Mouse (Mus musculus): ENCODE results near the gene 4930550C14Rik. TPM values are rescaled to one million over a fixed set of nuclear protein-coding genes. Genes with fewer than 3 reads are reported as not detected.

4930550C14Rik gene
- polyA plus RNA-seq (2017; shearing (Covaris generic)) = not detected

DNA sequence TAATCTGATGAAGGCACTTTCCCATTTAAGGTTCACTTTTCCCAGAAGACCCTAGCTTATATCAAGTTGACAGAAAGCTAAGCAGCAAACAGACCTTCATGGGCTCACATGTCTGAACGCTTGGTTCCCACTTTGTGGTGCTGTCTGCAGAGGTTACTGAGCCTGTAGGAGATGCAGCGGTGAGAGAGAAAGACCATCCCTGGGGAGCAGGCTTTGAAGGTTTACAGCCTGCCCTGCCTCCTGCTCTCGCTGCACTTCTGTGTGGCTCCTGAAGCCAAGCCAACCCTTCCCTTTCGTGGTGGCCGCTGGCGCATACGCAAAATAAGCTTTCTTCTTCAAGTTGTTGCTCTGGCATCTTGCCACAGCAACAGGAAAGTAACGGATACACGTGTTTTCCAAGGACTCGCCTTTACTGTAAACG is at the start of gene 4930550C14Rik:
Gene 4930550C14Rik, plus strand, starts transcription at position 35 of the 421 bp plus-strand sequence.

DNA sequence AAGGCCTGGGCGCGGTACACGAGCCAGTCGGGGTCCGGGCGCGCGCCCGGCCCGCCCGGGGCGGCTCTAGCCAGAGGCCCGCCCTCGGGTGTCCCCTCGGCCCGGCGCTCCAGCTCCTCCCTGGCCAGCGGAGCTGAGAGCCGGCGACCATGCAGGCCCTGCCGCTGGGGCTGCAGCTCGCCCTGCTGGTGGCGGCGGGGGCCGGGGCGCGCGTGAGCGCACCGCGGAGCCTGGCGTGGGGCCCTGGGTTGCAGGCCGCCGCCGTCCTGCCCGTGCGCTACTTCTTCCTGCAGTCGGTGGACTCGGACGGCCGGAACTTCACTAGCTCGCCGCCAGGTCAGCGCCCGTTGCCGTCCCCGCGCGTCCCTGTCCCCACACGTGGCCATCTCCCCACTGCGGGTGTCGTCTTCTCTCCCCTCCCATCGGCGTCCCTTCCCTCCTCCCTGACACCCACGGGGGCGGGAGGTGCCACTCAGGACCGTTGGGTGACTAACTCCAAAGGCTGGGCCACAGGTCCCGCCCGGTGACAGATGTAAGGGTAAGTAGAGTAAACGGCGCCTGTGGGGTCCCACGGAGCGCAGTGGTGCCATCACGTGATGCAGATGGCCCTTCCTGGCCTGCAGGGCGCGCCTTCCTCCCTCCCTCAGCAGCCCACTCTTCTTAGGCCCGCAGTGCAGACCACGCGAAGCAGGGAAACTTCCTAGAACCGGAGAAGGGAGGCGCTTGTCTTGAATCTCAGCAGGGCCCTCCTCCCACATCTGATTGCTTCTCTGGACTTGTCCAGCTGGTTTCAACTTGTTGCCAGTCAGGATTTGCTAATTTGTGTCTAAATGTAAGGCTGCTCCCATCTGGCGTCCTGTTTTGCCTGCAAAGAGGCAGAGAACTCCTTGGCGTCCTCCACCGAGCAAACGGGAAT is 17.9 kb upstream of the 4930550C14Rik start, which contains the start of gene Kdelc2:
Gene Kdelc2, plus strand, starts transcription at position 75 of the 916 bp plus-strand sequence.

Other genes with a start within 250 kb of the 4930550C14Rik start
- 55.1 TPM for gene Ddx10, start 154.3 kb upstream of the 4930550C14Rik start, polyA plus RNA-seq (2017; shearing (Covaris generic))
- 2.3 TPM for gene Exph5, start 100.7 kb upstream of the 4930550C14Rik start, polyA plus RNA-seq (2017; shearing (Covaris generic))
- gene Kdelc2, start 18.3 kb upstream of the 4930550C14Rik start, polyA plus RNA-seq (2017; shearing (Covaris generic)) = 2.0 TPM
- 15.1 TPM for gene Atm, start 134.4 kb downstream of the 4930550C14Rik start, polyA plus RNA-seq (2017; shearing (Covaris generic))
- 16.1 TPM for gene Npat, start 134.7 kb downstream of the 4930550C14Rik start, polyA plus RNA-seq (2017; shearing (Covaris generic))
- 44.5 TPM for gene Acat1, start 208.1 kb downstream of the 4930550C14Rik start, polyA plus RNA-seq (2017; shearing (Covaris generic))

All from effector memory CD4-positive, alpha-beta T cell, adult 7 months (primary cell).